Mouse (Mus musculus) liver, embryonic 13.5 days (tissue): ENCODE results near the gene Ctdnep1. TPM values are rescaled to one million over a fixed set of nuclear protein-coding genes. Genes with fewer than 3 reads are reported as not detected.

Experiments
- ATAC-seq: fragments of 200-750 bp; cut with Nextera tagmentation; 2 replicates; pipeline ENCODE4 v1.8.0; 2017; ENCODE audit warnings: low read depth, mild to moderate bottlenecking, moderate number of reproducible peaks, moderate library complexity
- DNase-seq: peaks from one replicate; pipeline ENCODE4 v3.0.0; 2022
- H3K27ac ChIP-seq: fragments of 300-500 bp; sonication (generic); 2 replicates; pipeline ENCODE4 v1.5.1; 2015; ENCODE audit warnings: moderate library complexity, mild to moderate bottlenecking, inconsistent platforms
- H3K27me3 ChIP-seq: fragments of 300-500 bp; sonication (generic); 2 replicates; pipeline ENCODE4 v1.6.1; 2015; ENCODE audit warnings: mild to moderate bottlenecking, inconsistent platforms
- H3K36me3 ChIP-seq: fragments of 300-500 bp; sonication (generic); 2 replicates; pipeline ENCODE4 v1.6.1; 2015; ENCODE audit warnings: mild to moderate bottlenecking, inconsistent platforms
- H3K4me1 ChIP-seq: fragments of 300-500 bp; sonication (generic); replicated peaks from 2 replicates; pipeline ENCODE4 v1.6.1; 2015; ENCODE audit warnings: inconsistent platforms
- H3K4me2 ChIP-seq: fragments of 300-500 bp; sonication (generic); 2 replicates; pipeline ENCODE4 v1.6.1; 2015; ENCODE audit warnings: inconsistent platforms, mild to moderate bottlenecking, moderate library complexity
- H3K4me3 ChIP-seq: fragments of 300-500 bp; sonication (generic); replicated peaks from 2 replicates; pipeline ENCODE4 v1.5.1; 2015; ENCODE audit warnings: mild to moderate bottlenecking, inconsistent platforms
- H3K9ac ChIP-seq: fragments of 300-500 bp; sonication (generic); 2 replicates; pipeline ENCODE4 v1.6.1; 2015; ENCODE audit warnings: mild to moderate bottlenecking, inconsistent platforms
- H3K9me3 ChIP-seq: fragments of 300-500 bp; sonication (generic); replicated peaks from 2 replicates; pipeline ENCODE4 v1.6.1; 2016; ENCODE audit warnings: inconsistent platforms
- WGBS: fragments of 180-500 bp; shearing (Covaris S2); methylation state at CpG from one replicate; pipeline ENCODE4 v1.1.7; 2015; ENCODE audit not compliant: insufficient replicate concordance; 5-methylcytosine and 5-hydroxymethylcytosine counted together
- polyA plus RNA-seq: library from polyadenylated mRNA; unstranded; fragments of >200 nt; fragmentation: Nextera tagmentation; extraction: Ambion mirVana; gene quantifications from 2 replicates; pipeline ENCODE4 v1.2.1, GENCODE M21; 2015

Ctdnep1 gene
- polyA plus RNA-seq, 1 experiment from 2014 or later, result 10.1 TPM

DNA sequence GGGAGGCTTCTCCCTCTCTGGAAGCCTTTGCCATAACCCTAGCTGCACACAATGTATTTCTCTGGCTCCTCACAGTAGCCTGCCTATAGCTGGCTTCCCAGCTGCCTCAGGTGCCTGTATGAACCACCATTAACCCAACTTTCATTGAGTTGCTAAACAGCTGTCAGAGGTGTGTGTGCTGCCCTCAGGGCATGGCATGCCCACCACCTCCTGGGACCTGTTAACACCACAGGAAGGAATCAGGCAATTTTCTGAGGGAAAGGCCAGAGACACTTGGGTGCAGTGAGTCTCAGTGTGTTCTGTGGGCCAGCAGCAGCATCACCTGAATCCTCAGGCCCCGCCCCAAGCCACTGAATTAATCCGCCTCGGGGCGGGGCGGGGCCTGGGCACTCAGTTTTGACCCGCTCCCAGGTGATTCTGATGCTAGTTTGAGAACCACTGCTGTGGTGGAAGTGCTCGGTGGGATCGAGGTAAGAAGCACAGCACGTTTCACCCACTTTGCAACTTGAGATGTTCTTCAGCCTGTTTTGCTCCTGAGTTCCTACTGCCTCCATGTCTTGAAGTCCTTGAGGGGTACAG, 42.5 kb upstream of the Ctdnep1 start:
- H3K9ac ChIP-seq, result no peak overlapping the region
- H3K27ac ChIP-seq, result no peak overlapping the region
- no peak overlapping the region for H3K4me2 ChIP-seq
- DNase-seq, result no peak
- peaks cover 43% of the 10 kb centered on the region for H3K4me1 ChIP-seq
- no peaks in the 10 kb centered on the region for H3K9me3 ChIP-seq
- no peak for ATAC-seq
- 27% methylated on average over 9 of the region's 9 CpGs for WGBS
- peaks cover 90% of the 10 kb centered on the region for H3K27me3 ChIP-seq
- peaks cover 16% of the 10 kb centered on the region for H3K36me3 ChIP-seq
- no peak overlapping the region for H3K4me3 ChIP-seq

DNA sequence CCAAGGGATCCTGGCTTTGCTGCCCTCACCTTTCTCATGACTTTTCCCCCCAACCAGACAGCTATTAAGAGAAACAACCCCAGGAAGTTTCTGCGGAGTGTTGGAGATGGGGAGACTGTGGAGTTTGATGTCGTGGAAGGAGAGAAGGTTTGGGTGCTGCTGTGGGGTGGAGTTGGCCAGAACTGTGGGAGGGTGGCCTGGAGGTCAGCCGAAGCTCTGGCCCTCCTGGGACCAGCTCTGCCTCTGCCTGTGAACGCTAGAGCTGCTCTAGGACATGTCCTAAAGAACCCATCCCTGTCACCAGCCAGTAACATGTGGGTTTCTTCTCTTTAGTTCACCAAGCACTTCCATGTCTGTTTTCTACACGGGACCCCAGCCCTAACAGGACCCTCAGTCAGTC, 41.8 kb upstream of the Ctdnep1 start:
- H3K9ac ChIP-seq, result no peak overlapping the region
- no peaks in the 10 kb centered on the region for H3K9me3 ChIP-seq
- H3K27me3 ChIP-seq, result peaks cover 95% of the 10 kb centered on the region
- H3K36me3 ChIP-seq, result peaks cover 23% of the 10 kb centered on the region
- peaks cover 48% of the 10 kb centered on the region for H3K4me1 ChIP-seq
- H3K4me3 ChIP-seq, result no peak overlapping the region
- ATAC-seq, result no peak
- H3K4me2 ChIP-seq, result no peak overlapping the region
- H3K27ac ChIP-seq, result no peak overlapping the region
- DNase-seq, result no peak
- 39% methylated on average over 5 of the region's 5 CpGs for WGBS

DNA sequence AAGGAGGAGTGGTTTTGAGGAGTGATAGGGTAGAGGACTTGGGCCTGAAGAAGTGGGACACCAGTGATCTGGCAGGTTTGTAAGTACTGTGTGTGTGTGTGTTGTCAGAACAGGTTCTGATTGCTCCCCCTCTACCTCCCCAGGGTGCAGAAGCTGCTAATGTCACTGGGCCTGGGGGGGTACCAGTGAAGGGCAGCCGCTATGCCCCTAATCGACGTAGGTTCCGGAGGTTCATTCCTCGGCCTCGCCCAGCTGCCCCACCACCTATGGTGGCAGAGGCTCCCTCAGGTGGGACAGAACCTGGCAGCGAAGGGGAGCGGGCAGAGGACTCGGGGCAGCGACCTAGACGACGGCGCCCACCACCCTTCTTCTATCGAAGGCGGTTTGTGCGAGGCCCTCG, 41.2 kb upstream of the Ctdnep1 start:
- Histone ChIP-seq H3K4me3 (no peak overlapping the region), H3K9me3 (no peaks in the 10 kb centered on the region), H3K4me1 (peaks cover 48% of the 10 kb centered on the region), H3K27me3 (peaks cover 95% of the 10 kb centered on the region), H3K9ac (no peak overlapping the region), H3K27ac (no peak overlapping the region), H3K36me3 (peaks cover 29% of the 10 kb centered on the region), H3K4me2 (no peak overlapping the region)
- ATAC-seq (no peak), DNase-seq (no peak)
- 86% methylated on average over 17 of the region's 17 CpGs for WGBS

DNA sequence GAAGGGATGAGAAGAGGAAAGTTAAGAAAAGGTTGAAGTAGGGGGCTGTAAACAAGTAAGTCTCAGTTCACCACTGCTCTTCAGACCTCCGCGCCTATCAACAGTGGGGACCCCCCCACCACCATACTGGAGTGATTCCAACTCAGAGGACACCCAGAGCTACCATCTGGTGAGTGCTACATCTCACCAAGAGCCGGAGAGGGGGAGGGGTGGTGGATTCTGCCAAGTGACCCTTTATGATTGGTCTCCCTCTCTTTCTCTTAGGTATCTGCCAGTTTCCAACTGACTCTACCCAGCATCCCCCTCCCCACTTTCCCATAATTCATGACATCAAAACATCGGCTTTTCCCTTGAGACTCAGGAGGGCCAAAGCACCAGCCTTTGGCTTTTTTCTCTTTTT, 40.0 kb upstream of the Ctdnep1 start:
- Histone ChIP-seq H3K4me1 (peaks cover 48% of the 10 kb centered on the region), H3K36me3 (peaks cover 41% of the 10 kb centered on the region), H3K27ac (no peak overlapping the region), H3K9ac (no peak overlapping the region), H3K4me2 (no peak overlapping the region), H3K4me3 (no peak overlapping the region), H3K9me3 (no peaks in the 10 kb centered on the region), H3K27me3 (peaks cover 90% of the 10 kb centered on the region)
- 80% methylated on average over 4 of the region's 4 CpGs for WGBS
- DNase-seq, result no peak
- ATAC-seq, result no peak

DNA sequence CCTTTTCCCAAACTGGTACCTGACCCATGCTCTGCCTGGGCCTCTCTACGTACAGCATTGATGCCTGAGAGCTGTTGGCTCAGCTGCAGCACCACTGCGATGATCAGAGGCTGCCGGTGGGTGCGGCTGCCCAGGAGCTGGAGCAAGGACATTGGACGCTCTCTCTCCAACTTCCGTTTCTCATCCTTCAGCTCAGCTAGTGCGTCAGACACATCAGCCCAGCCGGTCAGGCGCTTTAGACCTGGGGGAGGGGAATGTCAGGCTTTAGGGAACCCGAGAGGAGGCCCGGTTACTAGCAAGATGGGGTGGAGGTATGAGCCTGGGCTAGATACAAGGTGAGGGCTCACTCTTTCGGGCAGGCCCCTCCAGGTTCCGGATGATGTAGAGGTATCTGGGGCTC, 35.7 kb upstream of the Ctdnep1 start:
- H3K4me2 ChIP-seq, result peak overlapping the region; percentile 95
- H3K27me3 ChIP-seq, result peaks cover 58% of the 10 kb centered on the region
- H3K9ac ChIP-seq, result peak overlapping the region; percentile 87
- H3K9me3 ChIP-seq, result no peaks in the 10 kb centered on the region
- DNase-seq, result no peak
- H3K4me1 ChIP-seq, result peaks cover 60% of the 10 kb centered on the region
- peak overlapping the region; percentile 93 for H3K27ac ChIP-seq
- peak overlapping the region; percentile 78 for H3K4me3 ChIP-seq
- peaks cover 41% of the 10 kb centered on the region for H3K36me3 ChIP-seq
- 66% methylated on average over 13 of the region's 13 CpGs for WGBS
- no peak for ATAC-seq

DNA sequence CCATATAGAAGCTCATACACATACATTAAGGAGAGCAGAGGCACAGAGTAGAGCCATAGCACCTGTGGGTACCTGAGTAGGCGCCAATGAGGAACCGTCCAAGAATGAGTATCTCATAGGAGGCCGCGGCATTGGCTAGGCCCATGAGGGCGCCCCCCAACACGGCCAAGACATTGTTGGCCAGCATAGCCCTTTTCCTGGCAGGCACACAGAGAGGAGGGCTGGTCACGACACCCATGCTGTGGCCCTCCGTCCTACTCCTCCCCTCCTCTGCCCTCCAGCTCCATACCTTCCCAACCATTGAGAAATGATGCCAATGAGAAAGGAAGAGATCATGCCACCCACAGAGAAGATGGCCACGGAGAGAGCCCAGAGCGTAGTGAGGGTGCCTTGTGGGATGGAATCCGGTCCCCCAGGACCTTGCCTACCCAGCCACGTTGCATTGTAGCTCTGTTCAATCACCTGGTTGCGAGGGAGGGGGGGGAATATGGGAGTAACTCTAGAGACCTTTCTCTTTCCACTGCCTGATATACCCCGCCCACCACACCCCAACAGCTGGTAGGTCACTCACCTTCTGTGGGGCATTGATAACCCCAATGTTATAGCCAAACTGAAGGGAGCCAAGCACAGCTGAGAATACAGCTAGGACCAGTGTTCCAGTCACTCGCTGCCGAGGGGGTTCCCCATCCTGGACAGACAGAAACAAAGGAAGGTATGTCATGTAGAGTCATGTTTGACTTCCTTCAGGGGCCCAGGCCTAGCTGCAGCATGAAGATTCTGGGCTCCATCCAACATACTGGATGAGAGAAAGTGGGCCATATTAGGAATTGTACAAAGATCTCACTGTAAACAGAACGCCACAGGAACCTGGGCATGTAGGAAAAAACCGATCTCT, 34.7 kb upstream of the Ctdnep1 start:
- DNase-seq, result peak; percentile 64
- 64% methylated on average over 18 of the region's 18 CpGs for WGBS

DNA sequence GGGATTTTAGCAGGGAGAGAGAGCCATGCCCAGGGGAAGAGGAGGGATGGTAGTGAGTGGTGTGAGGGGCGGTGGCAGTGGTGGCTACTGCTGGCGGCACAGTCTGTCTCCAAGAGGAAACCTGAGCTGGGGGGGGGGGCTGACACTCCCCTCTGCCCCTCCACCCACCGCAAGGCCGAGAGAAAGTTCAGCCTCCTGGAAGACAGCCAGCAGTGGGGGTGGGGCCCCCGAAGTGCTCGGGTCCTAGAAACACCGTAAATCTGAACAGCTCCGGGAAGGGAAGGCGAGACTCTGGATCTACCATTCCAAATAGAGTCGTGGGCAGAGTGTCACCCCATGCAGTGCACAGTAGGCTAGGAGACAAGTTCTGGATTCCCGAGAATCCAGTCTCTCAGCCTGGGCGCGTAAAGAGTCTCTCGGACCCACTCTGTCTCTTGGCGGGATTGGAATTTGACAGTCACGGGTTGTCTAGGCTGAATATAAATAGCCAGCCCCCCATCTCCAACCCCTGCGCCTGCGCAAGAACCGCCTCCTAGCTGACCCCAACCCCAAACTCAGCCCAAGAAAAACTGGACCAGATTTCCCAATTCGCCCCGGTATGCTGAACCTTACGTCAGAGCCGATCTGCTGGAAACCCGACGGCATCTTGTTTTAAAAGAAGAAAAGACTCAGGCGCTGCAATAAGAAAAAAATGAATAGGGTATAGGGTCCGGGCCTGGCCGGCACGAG, 33.5 kb upstream of the Ctdnep1 start:
- Histone ChIP-seq H3K4me3 (peak overlapping the region; percentile 78), H3K36me3 (peaks cover 34% of the 10 kb centered on the region), H3K9me3 (no peaks in the 10 kb centered on the region), H3K27ac (peak overlapping the region; percentile 93), H3K4me2 (peak overlapping the region; percentile 95), H3K9ac (peak overlapping the region; percentile 87), H3K27me3 (peaks cover 59% of the 10 kb centered on the region), H3K4me1 (peaks cover 60% of the 10 kb centered on the region)
- no peak for DNase-seq
- WGBS, result 16% methylated on average over 29 of the region's 29 CpGs
- ATAC-seq, result no peak

More for the DNA sequence above, 34.7 kb upstream of the Ctdnep1 start:
- peak overlapping the region; percentile 87 for H3K9ac ChIP-seq
- peak; percentile 82 for ATAC-seq
- H3K27ac ChIP-seq, result peak overlapping the region; percentile 93
- peaks cover 60% of the 10 kb centered on the region for H3K4me1 ChIP-seq
- H3K27me3 ChIP-seq, result peaks cover 59% of the 10 kb centered on the region
- H3K4me3 ChIP-seq, result peak overlapping the region; percentile 78
- peaks cover 41% of the 10 kb centered on the region for H3K36me3 ChIP-seq
- no peaks in the 10 kb centered on the region for H3K9me3 ChIP-seq
- peak overlapping the region; percentile 95 for H3K4me2 ChIP-seq

DNA sequence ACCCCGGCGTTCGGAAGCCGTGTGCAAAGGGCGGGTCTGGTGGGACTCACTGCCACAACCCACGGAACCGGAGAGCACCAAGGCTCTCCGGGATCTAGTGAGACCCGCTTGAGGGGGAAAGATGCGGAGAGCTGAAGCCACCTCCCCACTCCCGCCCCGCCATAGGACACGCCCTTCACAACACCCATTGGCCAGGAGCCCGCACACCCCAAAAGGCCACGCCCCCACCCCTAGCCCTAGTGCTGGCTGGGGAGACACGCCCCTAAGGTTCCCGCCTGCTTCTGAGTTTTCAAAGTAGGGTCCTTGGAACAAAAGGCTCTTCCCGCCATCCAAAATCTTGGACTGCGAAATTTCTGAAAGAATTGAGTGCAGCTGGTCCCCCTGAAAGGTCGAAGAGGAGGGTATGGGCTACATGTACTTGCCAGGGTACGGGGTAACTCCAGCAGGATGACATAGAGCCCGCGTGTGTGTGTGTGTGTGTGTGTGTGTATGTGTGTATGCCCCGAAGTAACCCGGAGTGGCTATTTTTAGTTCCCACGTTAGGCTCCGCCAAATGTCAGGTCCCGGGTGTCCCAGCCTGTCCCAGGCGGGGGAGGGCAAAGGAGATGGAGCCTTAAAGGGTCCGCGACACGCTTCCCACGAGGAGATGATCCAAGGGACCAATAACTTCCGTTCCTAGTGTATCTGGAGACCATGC, 32.7 kb upstream of the Ctdnep1 start, which contains the start of gene Slc2a4:
Slc2a4 (minus strand) TSS at position 123 of the 697 bp plus-strand sequence.
- Histone ChIP-seq H3K27ac (peak within 1 kb of the TSS; percentile 93), H3K9me3 (no peaks in the 10 kb centered on the region), H3K36me3 (peaks cover 27% of the 10 kb centered on the region), H3K4me1 (peaks cover 56% of the 10 kb centered on the region), H3K4me3 (peak within 1 kb of the TSS; percentile 78), H3K27me3 (peaks cover 55% of the 10 kb centered on the region), H3K4me2 (peak within 1 kb of the TSS; percentile 95), H3K9ac (peak within 1 kb of the TSS; percentile 87)
- DNase-seq (peak; percentile 96), ATAC-seq (peak; percentile 86)
- WGBS, result 1% methylated on average over 34 of the region's 34 CpGs

DNA sequence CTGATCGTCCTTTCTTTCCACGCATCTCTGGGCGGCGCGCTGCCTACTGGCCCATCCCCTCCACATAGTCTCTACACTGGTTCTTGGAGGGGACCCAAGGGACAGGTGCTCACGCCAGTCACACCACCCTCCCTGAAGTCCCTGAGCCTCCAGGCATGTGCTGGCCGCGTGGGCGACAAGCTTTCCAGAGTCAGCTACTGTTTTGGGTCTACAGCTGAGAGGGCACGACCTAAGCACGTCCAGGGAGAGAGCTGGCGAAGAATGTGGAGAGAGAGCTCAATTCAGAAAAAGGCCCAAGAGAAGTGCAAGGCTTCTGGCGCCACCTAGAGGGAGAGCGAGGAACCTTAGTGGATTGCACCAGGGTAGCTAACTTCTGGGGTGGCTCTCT, 32.2 kb upstream of the Ctdnep1 start:
- peaks cover 54% of the 10 kb centered on the region for H3K27me3 ChIP-seq
- peak; percentile 81 for DNase-seq
- no peaks in the 10 kb centered on the region for H3K9me3 ChIP-seq
- H3K4me2 ChIP-seq, result peak overlapping the region; percentile 95
- peaks cover 59% of the 10 kb centered on the region for H3K4me1 ChIP-seq
- peak overlapping the region; percentile 77 for H3K9ac ChIP-seq
- WGBS, result 2% methylated on average over 14 of the region's 14 CpGs
- H3K27ac ChIP-seq, result peak overlapping the region; percentile 87
- peak; percentile 35 for ATAC-seq
- peak overlapping the region; percentile 78 for H3K4me3 ChIP-seq
- H3K36me3 ChIP-seq, result peaks cover 22% of the 10 kb centered on the region

DNA sequence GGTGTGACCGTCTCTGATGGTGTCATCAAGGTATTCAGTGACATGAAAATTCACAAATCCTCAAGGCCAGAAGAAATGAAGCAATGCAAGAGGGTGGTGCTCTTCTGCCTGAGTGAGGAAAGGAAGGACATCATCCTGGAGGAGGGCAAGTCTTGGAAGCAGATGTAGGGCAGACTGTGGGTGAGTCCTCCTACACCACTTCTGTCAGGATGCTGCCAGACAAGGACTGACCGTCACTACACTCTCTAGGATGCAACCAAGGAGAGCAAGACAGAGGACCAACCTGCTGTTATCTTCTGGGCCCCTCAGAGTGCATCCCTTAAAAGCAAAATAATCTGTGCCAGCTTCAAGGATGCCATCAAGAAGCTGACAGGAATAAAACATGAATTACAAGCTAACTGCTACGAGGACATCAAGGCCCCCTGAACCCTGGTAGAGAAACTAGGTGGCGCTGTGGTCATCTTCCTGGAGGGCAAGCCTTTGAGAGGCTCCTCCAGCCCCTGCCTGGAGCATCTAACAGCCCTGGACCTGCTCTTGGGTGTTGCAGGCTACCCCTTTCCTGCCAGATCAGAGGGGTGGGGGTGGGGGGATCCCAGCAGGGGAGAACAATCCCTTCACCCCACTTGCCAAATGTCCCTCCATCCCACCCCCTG, 30.0 kb upstream of the Ctdnep1 start:
- no peak overlapping the region for H3K9ac ChIP-seq

More for the DNA sequence above, 30.0 kb upstream of the Ctdnep1 start:
- Histone ChIP-seq H3K36me3 (no peaks in the 10 kb centered on the region), H3K4me3 (no peak overlapping the region), H3K9me3 (no peaks in the 10 kb centered on the region), H3K4me2 (no peak overlapping the region), H3K27ac (no peak overlapping the region), H3K27me3 (peaks cover 47% of the 10 kb centered on the region), H3K4me1 (peaks cover 37% of the 10 kb centered on the region)
- ATAC-seq (no peak), DNase-seq (no peak)
- WGBS, result 40% methylated on average over 4 of the region's 4 CpGs
